Mouse (Mus musculus): Measurements from ENCODE around the gene Tmem210.
A peak's percentile ranks its signal among the peaks of the same experiment; 100 is the strongest.

DNA sequence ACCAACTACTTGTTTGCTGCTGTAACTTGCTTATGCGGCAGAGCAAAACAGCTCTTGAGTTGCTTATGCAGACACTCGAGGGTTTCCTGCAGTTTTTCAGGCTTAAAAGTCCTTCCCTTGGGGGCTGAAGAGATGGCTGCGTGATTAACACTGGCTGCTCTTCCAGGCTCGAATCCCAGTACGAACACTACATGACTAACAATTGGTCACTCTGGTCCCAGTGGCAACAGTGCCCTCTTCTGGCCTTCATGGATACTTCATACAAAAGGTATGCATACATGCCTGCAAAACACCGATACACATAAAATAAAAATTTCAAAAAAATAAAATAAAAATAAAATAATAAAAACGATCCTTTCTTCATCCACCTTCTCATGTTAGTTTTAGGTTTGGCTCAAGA is 40.5 kb downstream of the Tmem210 start:
- TF ChIP-seq CTCF (IDR thresholded peaks at IDR 0.05; ENCODE audit: borderline replicate concordance, insufficient read depth, low read depth, low read length) (peak; percentile 75), POLR2A (IDR thresholded peaks at IDR 0.05; ENCODE audit: borderline replicate concordance, insufficient read depth, low read length) (no peak)
